ENCODE assay signal across 11 mouse cellular contexts in the genomic region with DNA sequence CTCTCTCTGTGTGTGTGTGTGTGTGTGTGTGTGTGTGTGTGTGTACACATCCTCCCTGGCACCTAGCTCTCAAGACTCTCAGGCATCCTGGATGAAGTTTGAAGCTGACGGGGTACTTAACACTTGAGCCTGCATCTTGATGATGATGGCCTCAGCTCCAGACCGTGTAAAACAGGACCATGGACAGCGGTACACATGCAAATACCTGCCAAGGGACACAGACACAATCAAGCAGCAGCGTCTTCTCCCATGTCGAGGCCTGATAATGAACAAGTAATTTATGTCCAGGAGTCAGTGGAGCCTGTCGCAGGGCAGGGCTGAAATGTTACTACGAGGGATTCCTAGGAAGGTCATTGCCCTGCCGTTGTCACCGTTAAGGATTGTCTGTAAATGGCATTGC.
DNase-seq lines count a peak whose midpoint lies in the region; ATAC-seq and TF ChIP-seq lines count a peak whose summit lies in the region.
"Had no signal": no experiment of that assay in that cellular context is flagged by ENCODE, and none has a peak within 500 bp of the region (broad histone marks: within the 10 kb centered on the region; RNA-seq: fewer than 3 reads in every experiment).

No protein-coding gene starts in this region.

- H3K4me2 ChIP-seq in lung, embryonic 14.5 days, result no peak overlapping the region
- H3K4me2 ChIP-seq: heart, embryonic 13.5 days; midbrain, embryonic 12.5 days had no signal

- no peaks in the 10 kb centered on the region for H3K9me3 ChIP-seq in lung, embryonic 14.5 days (ENCODE audit: low read depth, low read length)
- H3K9me3 ChIP-seq: heart, embryonic 13.5 days; midbrain, embryonic 12.5 days had no signal

- no peak overlapping the region for H3K9ac ChIP-seq in lung, embryonic 14.5 days
- H3K9ac ChIP-seq: heart, embryonic 13.5 days; midbrain, embryonic 12.5 days had no signal

- H3K4me3 ChIP-seq in lung, embryonic 14.5 days (ENCODE audit: low read depth, low read length), result no peak overlapping the region
- H3K4me3 ChIP-seq: heart, embryonic 13.5 days; midbrain, embryonic 12.5 days had no signal

- no peak for TF ChIP-seq CTCF in lung, embryonic 14.5 days (IDR thresholded peaks at IDR 0.05; ENCODE audit: low read depth)

- H3K27me3 ChIP-seq in lung, embryonic 14.5 days (ENCODE audit: insufficient read depth, low read length), result no peaks in the 10 kb centered on the region

- peak; percentile 41 for DNase-seq in adrenal gland, postnatal 10 days
- no peak for DNase-seq in adrenal gland, adult 8-10 months
- peak; percentile 79 for DNase-seq in lung, embryonic 14.5 days
- DNase-seq in lung, adult 18-20 months, result no peak
- peak; percentile 54 for DNase-seq in embryo, embryonic 11.5 days (ENCODE audit: low read depth, low spot score)
- DNase-seq in retina, embryonic 14.5 days (ENCODE audit: low spot score), result peak; percentile 57
- DNase-seq in gastrocnemius, postnatal 4 days (ENCODE audit: low spot score in 2 of 2), result no peak
- no peak for DNase-seq in urinary bladder, postnatal 25 days (ENCODE audit: low spot score)
- DNase-seq: B cell, adult 2 months had no signal

- H3K36me3 ChIP-seq in lung, embryonic 14.5 days (ENCODE audit: insufficient read depth), result no peaks in the 10 kb centered on the region
- H3K36me3 ChIP-seq: heart, embryonic 13.5 days; midbrain, embryonic 12.5 days had no signal

- 29% methylated on average over 9 of the region's 9 CpGs for whole genome bisulfite sequencing in lung, embryonic 14.5 days

- ATAC-seq in lung, embryonic 14.5 days (ENCODE audit: insufficient read depth), result no peak

- H3K4me1 ChIP-seq in lung, embryonic 14.5 days (ENCODE audit: insufficient read depth), result no peaks in the 10 kb centered on the region
- H3K4me1 ChIP-seq: heart, embryonic 13.5 days had no signal

- H3K27ac ChIP-seq in lung, embryonic 14.5 days (ENCODE audit: low read depth), result no peak overlapping the region
- H3K27ac ChIP-seq: heart, embryonic 13.5 days; midbrain, embryonic 12.5 days had no signal

Comparison
In these comparisons a context has a peak if more than half of its experiments do, and no peak if none do; other contexts are left out.
1. DNase-seq: peak in adrenal gland, postnatal 10 days (single experiment), lung, embryonic 14.5 days (single experiment), embryo, embryonic 11.5 days (single experiment) and retina, embryonic 14.5 days (single experiment); none in adrenal gland, adult 8-10 months (single experiment), lung, adult 18-20 months (0 of 2), gastrocnemius, postnatal 4 days (0 of 2) and urinary bladder, postnatal 25 days (single experiment).